Mouse (Mus musculus): ENCODE results near the gene Ms4a18.

DNA sequence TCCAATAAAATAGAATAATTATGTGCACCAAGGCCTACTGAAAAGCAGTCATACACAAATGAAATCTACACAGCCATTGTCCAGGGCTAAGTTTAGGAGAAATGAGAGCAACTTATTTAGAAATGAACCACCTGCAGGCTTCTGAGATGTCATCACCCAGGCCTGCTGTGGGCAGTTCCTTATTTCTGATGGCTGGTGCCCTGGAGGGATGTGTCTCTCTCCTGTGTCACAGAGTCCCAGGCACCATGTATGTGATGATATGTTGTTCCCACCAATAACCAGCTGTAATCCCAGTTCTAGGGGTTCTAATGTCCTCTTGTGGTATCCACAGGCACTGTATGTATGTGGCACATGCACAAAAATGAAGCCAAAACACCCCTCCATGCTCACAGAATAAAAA, 42.1 kb upstream of the Ms4a18 start:
- TF ChIP-seq POLR2A (IDR thresholded peaks at IDR 0.05; ENCODE audit: borderline replicate concordance, insufficient read depth, low read length) (no peak), CTCF (IDR thresholded peaks at IDR 0.05; ENCODE audit: borderline replicate concordance, insufficient read depth, low read depth, low read length) (no peak)

Measured in cerebellum, adult 2 months (tissue).